Mouse (Mus musculus): ENCODE results near the gene Gng10.

The Gng10 gene

DNA sequence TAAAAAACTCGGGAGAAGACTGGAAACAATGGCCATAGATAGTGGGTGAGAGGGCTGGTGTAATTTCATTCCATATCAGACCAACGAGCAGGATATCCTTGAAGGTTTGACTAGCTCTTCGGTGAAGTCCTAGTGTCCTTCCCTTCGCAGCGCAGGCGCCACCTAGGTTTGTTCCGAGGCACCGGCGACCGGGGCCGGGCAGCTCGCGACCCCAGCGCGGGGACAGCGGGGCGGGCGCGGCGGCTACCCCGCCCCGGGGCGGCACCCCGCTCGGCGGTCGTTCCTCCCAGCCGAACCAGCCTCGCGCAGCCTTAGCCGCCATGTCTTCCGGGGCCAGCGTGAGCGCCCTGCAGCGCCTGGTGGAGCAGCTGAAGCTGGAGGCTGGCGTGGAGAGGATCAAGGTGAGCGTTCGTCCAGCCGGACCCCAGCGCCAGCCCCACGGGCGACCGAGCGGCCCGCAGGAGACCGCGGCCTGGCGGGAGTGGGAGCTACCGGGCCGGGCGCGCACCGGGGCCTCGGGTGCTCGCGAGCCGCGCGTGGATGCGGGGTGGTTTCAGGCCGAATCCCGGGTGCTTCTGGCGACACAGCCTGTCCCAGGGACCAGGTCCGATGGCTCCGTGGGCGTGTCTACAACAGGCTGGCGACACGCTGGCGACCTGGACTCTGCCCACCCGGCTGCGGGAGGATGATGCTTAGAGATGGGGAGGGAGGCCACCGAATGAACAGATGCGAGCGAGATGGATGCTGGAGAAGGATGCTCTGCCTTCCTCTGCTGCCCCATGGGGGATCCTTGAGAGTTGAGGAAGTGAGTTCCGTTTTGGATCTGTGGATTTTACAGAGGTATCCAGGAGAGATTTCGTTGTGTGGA is at the start of gene Gng10:
TSS of gene Gng10 (plus strand) at position 171 of the 868 bp plus-strand sequence.
- in situ Hi-C loops (cut with MboI, MseI) = loop anchor here (5.0 kb wide), 1 partner anchor 38 kb away; the partner anchor contains the start of gene Dnajc25

DNA sequence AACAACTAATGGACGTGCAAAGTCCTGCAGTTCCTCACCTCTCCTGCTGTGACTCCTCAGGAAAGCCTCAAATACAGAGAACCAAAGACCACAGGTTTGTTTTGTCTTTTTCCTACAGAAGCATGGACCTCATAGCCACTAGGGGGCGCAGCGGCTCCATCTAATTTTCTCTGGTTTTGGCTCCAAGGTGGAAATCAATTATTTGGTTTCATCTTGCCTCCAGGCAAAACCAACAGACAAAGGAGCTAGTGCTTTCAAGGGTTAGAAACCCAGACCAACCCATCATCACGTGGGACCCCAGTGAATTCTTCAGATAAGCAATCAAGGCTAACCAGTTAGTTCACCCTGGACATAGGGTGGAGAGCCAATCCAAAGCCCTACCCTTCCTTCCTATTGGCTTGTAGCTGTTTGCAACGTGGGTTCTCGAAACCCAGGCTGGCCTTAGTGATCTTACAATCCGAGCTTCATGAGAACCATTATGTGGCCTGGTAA is 49.7 kb upstream of the Gng10 start:
- in situ Hi-C loops (cut with MboI, MseI) = no loop called here

DNA sequence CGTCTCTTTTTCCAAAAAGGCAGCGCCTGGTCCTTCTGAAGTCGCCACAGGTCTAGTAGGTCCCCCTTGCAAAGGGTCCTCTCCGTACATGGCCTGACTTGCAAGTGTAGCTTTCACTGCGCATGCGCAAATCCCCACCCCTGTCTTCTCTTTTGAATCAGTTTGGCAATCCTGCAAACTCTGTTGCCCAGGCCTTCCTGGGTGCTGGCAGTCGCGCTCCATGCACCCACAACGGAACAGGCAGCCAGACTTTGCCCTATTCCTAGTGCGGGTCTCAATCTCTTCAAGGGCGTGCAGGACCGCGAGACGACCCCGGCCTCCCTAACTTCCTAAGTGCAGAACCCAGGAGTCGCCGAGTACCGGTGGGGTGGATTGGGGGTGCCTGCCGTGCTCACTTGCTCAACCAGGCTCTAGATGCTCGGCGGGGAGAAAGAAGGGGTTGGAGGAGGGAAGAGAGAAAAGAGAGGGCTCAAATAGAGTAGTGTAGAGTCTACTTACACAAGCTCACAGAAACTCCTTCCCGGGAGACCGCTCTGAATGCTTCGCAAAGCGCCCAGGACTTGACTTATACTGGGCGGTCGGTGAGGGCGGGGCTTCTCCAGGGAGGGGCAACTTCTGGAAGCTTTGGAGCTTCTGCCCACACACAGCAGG is 48.2 kb upstream of the Gng10 start, which contains the start of gene Ptgr1:
TSS of gene Ptgr1 (minus strand) at position 580 of the 651 bp plus-strand sequence.
- in situ Hi-C loops (cut with MboI, MseI) = no loop called here

DNA sequence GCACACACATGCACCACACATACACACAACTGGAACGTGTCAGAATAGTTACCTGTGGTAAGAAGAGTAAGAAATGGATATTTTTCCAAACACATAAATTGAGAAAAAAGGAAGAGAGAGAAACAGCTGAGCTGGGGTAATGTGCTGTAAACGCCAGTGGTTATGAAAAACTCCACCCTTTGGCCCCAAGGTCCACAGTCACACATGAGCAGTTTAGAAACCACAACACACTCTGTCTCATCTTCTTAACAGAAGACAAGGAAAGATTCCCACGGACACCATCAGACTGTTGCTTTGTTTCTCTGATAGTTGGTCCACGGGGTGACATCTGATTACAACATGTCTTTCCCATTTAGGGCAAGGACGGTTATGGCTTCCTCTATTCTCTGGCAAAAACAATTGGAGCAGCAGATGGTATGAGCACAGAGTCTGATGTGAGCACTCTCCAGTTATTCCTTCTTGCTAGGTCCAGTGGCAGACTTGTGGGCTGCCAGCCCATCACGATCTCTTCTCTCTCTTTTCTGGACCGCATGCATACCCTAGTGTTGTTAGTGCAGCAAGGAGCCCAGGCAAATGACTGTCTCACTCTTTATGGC is 45.5 kb upstream of the Gng10 start:
- in situ Hi-C loops (cut with MboI, MseI) = no loop called here

DNA sequence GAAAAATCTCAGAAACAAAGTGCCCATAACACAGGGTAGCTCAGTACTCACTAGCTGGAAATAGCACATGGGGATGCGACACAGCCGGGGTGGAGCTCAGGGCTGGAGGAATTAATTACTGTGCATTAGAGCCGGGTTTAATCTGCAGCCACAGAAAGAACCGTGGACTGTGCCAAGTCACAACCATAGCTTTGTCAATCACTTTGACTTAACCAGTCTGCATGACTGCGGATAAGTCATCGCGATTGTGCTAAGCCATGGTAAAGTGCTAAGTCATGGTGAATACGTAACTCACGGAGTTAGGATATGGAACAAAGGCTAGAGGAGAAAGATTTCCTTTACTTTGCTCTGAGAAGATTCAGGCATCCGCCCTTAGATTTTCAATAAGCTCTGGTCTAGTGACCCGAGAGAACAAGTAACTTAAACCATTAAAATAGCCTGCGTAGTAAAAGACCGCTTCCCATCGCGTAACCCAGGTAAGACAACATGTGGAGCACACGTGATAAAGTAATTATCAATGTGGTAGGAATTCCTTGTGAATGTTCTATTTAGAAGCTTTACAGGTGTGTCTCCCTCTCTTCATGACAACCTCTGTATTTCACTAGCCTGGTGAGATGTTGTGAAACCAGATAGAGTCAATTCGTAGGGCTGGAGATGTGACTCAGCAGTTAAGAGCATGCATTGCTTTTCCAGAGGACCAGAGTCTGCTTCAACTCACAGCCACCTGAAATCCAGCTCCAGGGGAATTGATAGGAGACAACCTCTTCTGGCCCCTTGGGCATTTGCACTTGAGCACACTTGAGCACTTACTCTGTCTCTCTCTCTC is 44.1 kb upstream of the Gng10 start:
- in situ Hi-C loops (cut with MboI, MseI) = no loop called here

DNA sequence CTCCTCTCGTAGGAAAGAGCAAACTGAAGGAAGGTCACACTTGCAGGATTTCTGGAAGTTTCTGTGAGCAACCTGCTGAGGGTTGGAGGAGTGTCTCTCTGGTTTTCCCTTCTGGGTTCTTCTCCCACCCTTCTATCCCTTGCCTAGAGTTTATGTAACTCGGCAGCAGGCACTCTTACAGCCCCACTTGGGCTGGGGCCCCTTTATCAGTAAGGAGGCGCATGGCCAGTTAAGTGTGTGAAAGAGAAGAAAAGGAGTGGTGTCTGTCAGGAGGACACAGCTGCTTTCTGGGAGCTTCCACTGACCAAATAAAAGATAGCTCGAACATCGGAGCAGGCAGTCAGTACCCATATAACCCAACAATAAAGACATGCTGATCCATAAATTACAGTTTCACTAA is 42.7 kb upstream of the Gng10 start:
- in situ Hi-C loops (cut with MboI, MseI) = no loop called here

DNA sequence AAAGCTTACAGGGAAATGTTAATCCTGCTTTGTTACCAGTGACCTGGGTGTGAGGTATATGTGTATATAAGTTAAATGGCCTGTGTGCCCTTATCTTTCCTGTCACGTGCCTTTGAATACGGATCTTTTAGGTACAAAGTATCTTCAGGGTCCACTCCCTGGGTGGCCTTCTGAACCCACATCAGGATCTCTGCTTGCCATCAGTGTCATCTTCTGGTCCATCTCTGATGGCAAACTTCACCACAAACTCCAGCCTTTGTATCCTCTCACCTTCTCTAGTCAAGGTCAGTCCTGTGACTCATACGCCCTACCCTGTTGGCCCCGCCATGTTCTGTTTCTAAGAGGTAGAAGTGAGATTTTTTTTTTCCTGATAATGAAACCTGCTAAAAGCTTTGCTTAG is 40.1 kb upstream of the Gng10 start, which contains the start of gene Dnajc25:
TSS of gene Dnajc25 (plus strand) at position 301 of the 400 bp plus-strand sequence.
- in situ Hi-C loops (cut with MboI, MseI) = loop anchor here (5.0 kb wide), 1 partner anchor 43 kb away; the partner anchor contains the start of gene Gng10

DNA sequence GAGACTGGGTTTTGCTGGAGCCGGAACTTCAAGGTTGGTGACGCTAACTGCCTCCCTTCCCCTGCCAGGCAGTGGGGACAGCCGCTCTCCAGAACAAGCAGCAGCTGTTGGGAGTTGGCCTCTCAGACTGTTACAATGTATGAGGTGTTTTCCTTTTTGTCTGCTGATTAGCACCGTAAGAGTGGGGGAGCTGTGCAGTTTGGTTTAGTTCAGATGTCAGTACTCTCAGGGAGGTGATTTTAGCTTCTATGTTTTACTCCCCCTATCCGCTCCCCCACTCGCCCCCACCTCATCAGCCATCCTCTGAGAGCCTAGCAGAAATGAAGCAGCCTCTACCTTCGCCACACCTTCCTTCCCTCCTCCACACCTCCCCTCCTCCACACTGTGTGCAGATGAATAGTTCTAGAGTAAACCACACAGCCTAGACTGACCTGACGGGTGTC is 39.6 kb upstream of the Gng10 start:
- in situ Hi-C loops (cut with MboI, MseI) = loop anchor here (5.0 kb wide), 1 partner anchor 42 kb away; the partner anchor contains the start of gene Gng10

DNA sequence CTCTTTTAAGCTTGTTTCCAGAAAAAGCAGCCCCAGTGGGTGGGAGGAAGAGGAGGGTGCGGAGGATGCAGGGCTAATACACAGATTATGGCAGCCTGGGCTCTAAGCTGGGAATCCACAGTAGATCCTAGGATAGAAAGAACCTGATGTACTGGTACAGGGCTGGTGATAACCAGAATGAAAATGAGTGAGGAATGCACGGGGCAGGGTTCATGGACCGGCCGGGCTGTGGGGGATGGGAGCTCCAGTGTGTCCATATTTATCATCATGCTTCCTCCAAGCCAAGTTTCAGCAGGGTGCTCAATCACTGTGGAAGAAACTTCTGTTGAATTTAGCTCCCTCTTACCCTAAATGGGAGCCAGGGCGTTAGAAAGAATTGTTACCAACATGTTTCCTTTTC is 37.8 kb upstream of the Gng10 start:
- in situ Hi-C loops (cut with MboI, MseI) = loop anchor here (5.0 kb wide), 1 partner anchor 40 kb away; the partner anchor contains the start of gene Gng10

DNA sequence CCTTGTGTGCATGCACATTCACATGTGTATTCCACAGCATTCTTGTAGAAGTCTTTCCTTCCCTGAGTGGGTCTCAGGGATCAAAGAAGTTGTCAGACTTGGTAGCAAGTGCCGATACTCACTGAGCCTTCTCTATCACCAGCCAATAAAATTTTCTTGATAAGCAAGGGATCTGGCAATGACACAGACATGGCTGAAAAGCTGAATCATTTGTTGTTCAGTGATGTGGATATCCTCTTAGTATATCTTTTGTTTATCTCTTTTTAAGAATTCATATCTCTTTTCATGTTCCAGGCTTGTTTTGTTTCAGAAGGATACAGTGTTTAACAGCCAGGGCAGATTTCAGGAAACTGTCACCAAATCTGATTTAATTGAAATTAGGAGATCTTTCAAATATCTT is 36.2 kb upstream of the Gng10 start:
- in situ Hi-C loops (cut with MboI, MseI) = loop anchor here (5.0 kb wide), 1 partner anchor 39 kb away; the partner anchor contains the start of gene Gng10

DNA sequence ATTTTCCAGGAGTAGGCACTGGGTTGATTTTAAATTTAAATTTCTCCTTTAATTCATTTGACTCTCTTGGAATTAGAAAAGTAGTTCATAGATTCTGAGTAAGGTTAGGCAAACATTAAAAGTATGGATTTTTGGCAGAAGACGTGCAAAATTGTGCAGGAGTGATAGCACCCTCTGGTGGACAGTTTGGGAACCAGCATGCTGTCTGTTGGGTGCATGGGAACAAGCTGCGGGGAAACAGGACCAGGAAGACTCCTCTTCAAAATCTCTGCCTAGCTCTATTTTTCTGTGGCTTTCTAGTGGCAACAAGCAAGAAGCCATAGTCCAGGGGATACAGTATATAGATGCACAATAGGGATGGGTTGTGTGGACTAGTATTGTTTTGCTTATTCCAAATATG is 35.2 kb upstream of the Gng10 start:
- in situ Hi-C loops (cut with MboI, MseI) = loop anchor here (5.0 kb wide), 1 partner anchor 38 kb away; the partner anchor contains the start of gene Gng10

DNA sequence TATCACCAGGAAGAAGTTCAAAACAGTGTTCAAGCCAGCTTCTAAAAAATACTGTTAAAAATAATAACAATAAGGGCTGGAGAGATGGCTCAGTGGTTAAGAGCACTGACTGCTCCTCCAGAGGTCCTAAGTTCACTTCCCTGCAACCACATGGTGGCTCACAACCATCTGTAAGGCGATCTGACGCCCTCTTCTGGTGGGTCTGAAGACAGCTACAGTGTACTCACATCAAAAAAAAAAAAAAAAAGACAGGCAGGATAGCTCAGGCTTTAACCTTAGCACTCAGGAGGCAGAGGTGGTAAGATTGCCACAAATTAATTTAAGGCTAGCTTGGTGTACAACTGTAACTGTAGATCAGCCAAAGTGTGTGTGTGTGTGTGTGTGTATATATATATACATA is 34.3 kb upstream of the Gng10 start:
- in situ Hi-C loops (cut with MboI, MseI) = no loop called here

DNA sequence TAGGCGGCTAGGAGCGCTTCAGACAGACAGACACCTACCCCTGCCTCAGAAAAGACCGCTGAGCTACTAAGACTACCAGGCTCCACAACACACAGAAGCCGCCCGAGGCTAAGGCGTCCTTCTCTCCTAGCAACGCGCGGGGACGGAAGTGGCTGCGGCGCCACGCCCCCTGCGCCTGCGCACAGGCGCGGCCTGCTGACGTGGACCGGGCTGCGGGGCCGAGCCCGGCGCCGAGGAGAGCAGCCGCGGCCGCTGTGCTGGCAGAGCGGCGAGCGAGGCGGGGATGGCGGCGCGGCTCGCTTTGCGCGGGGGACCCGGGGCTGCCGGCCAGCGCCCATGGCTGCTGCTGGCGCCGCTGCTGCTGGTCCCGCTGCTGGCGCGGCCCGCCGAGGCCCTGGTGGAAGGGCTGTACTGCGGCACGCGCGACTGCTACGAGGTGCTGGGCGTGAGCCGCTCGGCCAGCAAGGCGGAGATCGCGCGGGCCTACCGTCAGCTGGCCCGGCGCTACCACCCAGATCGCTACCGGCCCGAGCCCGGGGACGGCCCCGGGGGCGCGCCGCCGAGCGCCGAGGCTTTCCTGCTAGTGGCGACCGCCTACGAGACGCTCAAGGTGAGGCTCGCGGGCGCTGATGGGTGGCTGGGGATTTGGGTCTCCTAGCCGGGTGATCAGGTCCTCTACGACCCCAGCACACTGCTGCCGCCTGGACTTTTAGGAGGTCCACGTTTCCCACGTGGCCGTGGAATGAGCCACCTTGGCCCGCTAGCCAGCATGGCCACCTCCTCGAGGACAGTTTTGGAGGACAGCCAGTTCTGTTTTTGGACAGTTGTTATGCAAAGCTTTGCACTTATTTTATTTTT is 31.7 kb upstream of the Gng10 start, which contains the start of gene Gm20503:
TSS of gene Gm20503 (plus strand) at position 263 of the 858 bp plus-strand sequence.
- in situ Hi-C loops (cut with MboI, MseI) = no loop called here

DNA sequence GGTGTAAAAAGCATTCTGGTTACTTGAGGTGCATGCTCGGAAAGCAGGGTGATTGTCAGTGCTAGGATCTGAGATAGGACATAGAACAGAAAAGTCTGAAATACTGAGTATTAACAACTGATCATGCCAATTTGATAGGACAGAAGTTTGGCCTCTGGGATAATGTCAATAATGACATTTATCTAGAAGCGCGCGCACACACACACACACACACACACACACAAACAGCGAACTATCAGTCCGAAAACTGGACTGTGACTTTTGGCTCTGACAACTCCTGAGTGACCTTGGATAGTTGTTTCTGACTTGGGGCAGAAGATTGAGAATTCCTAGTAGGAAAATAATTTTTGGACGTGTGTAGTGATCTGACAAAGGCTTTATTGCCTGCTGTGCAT is 31.1 kb upstream of the Gng10 start:
- in situ Hi-C loops (cut with MboI, MseI) = no loop called here

DNA sequence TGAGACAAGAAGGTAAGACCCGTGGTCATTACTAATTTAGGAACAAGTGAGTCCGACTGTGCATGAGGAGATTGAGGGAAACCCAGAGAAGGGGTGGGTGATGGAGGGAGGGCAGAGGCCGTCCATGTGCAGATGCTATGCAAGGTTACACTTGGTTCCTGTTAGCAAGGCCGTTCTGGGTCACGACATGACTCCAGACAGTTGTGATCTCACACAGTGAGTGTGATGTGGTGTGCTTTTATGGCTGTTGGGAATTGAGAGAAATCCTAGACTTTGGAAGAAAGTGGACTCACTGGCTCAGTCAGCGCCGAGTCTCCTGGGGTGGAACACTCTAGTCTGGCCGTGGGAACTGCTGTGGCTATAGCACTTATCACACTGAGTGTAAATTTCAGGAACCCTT is 28.7 kb upstream of the Gng10 start:
- in situ Hi-C loops (cut with MboI, MseI) = no loop called here

DNA sequence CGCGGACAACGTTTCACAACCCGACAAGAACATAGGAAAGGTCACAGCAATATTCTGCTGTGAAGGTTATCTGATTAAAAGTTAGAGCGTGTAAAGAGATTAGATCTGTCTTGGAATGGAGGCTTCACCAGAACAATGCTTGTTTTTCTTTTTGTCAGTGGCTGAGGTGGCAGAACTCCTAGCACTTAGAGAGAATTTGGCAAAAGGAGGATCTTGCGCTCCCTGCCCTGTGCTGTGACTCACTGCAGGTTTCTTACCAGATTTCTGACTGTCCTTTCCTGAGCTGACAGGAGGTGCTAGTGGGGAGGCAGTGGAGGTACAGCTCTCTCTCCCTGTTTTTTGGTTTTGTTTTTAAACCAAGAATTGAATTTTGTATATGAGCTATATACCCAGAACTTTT is 27.9 kb upstream of the Gng10 start:
- in situ Hi-C loops (cut with MboI, MseI) = no loop called here

DNA sequence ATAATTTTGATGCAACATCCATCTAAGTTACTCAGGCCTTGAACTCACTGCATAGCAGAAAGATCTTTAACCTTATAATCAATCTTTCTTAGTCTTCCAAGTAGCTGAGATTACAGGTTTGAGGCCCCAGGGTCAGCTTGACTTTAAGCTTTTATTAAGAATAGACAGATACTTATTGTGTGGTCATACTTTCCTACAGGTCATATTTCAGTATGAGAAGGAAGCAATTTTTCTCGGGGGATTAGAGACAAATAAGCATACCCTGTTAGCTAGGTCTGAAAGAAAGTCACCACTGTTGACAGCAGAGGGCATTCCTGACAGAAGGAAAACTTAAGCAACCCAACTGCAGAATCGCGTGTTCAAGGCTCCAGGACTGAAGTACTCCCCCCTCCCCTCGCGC is 26.9 kb upstream of the Gng10 start:
- in situ Hi-C loops (cut with MboI, MseI) = no loop called here

DNA sequence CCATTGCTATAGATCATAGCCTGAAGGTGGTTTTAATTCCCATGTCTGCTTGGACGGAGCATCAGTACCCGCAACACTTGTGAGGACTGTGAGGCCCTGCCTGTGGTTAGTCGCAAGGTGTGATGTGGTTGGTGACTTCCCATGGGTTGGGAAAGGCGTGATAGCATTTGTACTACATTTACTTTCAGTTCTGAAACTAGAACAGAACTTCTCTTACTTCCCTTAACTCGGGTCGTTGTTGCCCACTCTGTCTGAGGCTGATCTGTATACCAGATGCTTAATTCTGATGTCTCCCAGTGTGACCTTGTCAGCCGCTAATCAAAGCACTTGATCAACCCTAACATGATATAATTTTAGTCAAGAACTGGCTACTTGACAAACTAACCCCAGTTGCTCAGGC is 25.7 kb upstream of the Gng10 start:
- in situ Hi-C loops (cut with MboI, MseI) = no loop called here

DNA sequence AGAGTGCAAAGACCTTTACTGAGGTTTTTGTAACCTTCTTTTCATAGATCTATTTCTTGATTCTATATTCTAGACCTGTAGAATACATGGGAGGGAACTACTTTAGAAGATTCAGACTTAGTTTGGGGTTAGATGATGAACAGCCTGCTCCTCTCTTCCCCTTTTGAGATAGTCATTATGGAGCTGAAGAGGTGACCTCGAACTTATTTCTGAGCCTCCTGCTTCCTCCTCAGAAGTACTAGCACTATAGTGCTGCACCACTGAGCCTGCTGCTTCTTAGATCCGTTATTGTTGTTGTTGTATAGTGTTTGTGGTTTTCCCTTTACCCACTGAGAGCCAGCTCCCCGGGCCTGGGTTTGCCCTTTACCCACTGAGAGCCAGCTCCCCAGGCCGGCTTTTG is 25.2 kb upstream of the Gng10 start:
- in situ Hi-C loops (cut with MboI, MseI) = no loop called here

DNA sequence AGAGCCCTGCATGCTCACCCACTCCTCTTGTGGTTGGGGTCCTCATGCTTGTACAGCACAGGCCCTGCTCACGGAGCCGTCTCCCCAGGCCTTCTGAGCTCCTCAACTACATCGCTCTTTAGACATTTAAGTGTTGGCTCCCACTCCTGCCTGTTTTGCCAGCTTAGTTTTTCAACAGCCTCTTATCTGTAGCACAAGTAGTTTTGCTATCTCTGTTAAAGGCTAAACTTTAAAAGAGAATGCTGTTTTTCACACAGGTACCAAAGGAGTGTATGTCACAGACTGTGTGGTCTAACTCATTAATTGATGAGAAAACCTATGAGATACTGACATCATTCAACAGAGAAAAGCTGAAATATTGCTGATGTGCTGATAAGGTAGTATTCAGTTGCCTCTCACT is 23.4 kb upstream of the Gng10 start:
- in situ Hi-C loops (cut with MboI, MseI) = no loop called here

Measured in regulatory T cell (primary cell).